Mouse (Mus musculus) frontal cortex, postnatal 25 days (tissue): ENCODE measurements around the gene Nfkb2.
A peak's percentile ranks its signal among the peaks of the same experiment; 100 is the strongest.

ENCODE experiments used
- DNase-seq, 2 experiments: peaks; one replicate each; pipeline ENCODE4 v3.0.0; 2022; ENCODE audit warnings: low spot score in 2 of 2

Gene Nfkb2

GRCm38 (mm10) chr19:46308706-46309435 lies 4.8 kb downstream of the Nfkb2 start:
- DNase-seq: peak; percentile 80 to 86

- no peak for DNase-seq
Observed at GRCm38 (mm10) chr19:46309651-46310305, 5.7 kb downstream of the Nfkb2 start.

GRCm38 (mm10) chr19:46310312-46310865 lies 6.3 kb downstream of the Nfkb2 start:
- DNase-seq: no peak

GRCm38 (mm10) chr19:46311341-46311740 lies 7.2 kb downstream of the Nfkb2 start:
- DNase-seq: no peak

GRCm38 (mm10) chr19:46312566-46312965 lies 8.4 kb downstream of the Nfkb2 start:
- peak in 1 of 2 experiments; percentile 5 for DNase-seq

GRCm38 (mm10) chr19:46313116-46313515 lies 9.0 kb downstream of the Nfkb2 start:
- DNase-seq: peak in 1 of 2 experiments; percentile 2

GRCm38 (mm10) chr19:46313591-46313990 lies 9.5 kb downstream of the Nfkb2 start:
- no peak for DNase-seq

GRCm38 (mm10) chr19:46314151-46314601 lies 10.1 kb downstream of the Nfkb2 start:
- DNase-seq: peak in 1 of 2 experiments; percentile 2

GRCm38 (mm10) chr19:46314872-46315742 lies 11.0 kb downstream of the Nfkb2 start:
- peak; percentile 2 to 5 for DNase-seq

GRCm38 (mm10) chr19:46315752-46316610 lies 11.9 kb downstream of the Nfkb2 start:
- DNase-seq: peak in 1 of 2 experiments; percentile 10

GRCm38 (mm10) chr19:46316846-46317545 lies 12.9 kb downstream of the Nfkb2 start:
- DNase-seq: peak; percentile 53 to 61

- peak in 1 of 2 experiments; percentile 4 for DNase-seq
Observed at GRCm38 (mm10) chr19:46317546-46317885, 13.4 kb downstream of the Nfkb2 start.

GRCm38 (mm10) chr19:46318031-46318471 lies 13.9 kb downstream of the Nfkb2 start:
- peak; percentile 29 to 43 for DNase-seq

GRCm38 (mm10) chr19:46318586-46319378 lies 14.7 kb downstream of the Nfkb2 start:
- DNase-seq: peak; percentile 82 to 87

GRCm38 (mm10) chr19:46320076-46320785 lies 16.1 kb downstream of the Nfkb2 start:
- peak in 1 of 2 experiments; percentile 2 for DNase-seq

- DNase-seq: peak in 1 of 2 experiments; percentile 13
Observed at GRCm38 (mm10) chr19:46321101-46321943, 17.2 kb downstream of the Nfkb2 start.

- DNase-seq: peak in 1 of 2 experiments; percentile 4
Observed at GRCm38 (mm10) chr19:46322144-46322995, 18.2 kb downstream of the Nfkb2 start.
